Mouse (Mus musculus) liver, postnatal 0 days (tissue): ENCODE results near the gene Myl9.

Experiments
- CTCF ChIP-seq: sonication (generic); IDR thresholded peaks from 2 replicates; pipeline ENCODE4 v1.5.1; 2016; ENCODE audit warnings: antibody characterized with exemption, low read depth
- EP300 ChIP-seq: IDR thresholded peaks from 2 replicates; pipeline ENCODE4 v1.6.1; 2016; ENCODE audit warnings: antibody characterized with exemption, low read depth, mild to moderate bottlenecking

DNA sequence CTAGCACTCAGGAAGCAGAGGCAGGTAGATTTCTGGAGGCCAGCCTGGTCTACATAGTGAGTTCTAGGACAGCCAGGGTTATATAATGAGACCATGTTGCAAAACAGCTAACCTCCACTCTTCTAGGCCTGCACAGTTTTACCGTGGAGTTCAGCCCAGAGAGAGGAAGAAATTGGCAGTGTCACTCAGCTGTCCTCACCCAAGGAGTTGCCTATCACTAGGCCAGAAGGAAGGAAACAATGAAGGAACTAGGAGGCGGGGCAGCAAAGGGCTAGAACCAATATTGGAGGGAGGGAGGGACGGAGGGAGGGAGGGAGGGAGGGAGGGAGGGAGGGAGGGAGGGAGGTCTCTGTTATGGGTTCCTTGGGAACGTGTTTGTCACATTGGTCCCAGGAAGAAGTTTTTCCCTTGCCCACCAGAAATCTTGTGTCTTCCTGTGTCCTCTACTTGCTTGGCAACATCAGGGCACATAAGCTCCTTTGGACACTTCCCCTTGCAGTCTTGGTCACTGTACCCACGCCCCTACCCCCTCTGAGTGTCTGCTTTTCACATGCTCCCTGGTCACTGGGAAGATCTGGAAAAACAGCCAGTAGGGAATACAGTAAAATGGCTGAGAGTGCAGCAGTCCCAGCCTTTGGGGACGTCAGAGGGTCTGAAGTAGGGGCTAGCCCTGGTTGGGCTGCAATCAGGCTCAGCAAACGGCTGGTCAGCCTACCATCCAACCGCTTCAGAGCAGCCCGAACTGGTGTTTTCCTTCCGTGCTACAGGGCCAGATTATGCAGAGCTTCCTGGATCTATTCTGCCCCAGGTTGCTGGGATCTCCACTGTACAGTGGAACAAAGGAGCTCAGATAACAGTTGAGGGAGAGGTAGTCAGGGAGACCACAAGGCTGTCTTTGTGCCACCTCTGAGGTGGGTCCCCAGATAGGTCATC is 45.4 kb upstream of the Myl9 start:
- TF ChIP-seq CTCF (no peak), EP300 (no peak)
